Mouse (Mus musculus): Measurements from ENCODE around the gene Smad6. TPM values are rescaled to one million over a fixed set of nuclear protein-coding genes. Genes with fewer than 3 reads are reported as not detected.
A peak's percentile ranks its signal among the peaks of the same experiment; 100 is the strongest.

Smad6 gene
- total RNA-seq (2022): 1 to 10 TPM; 1.9 to 2.8 (median 2.1) TPM

DNA sequence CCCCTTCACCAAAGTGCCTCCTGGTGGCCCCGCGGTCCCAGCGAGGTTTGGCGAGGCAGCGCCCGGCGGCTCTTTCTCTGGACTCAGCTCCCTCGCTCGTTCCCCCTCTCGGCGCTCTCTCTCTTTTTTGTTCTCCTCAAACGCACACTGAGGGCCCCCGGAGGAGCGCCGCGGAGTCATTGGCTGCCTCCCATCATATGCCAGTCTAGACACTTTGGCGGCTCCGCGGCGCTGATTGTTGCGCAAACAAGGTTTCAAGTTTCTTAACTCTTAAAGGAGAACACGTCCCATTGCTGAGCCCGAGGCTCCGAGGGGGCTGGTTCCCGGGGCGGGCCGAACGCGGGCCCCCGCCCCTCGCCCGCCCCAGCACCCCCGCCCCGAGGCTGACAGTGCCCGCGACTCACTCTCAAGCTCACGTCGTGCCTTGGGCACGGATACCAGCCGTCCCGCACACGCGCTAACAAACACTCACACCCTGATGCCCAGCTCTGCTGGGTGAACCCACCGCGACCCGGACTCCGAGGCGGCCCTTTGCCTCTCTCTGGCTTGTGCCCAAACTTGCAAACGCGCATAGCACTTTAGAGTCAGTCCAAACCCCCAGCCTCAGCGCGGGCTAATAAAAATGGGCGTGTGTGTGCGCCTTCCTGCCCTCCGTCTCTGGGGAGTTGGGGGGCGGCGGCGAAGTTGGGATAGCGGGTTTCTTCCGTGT is at the start of gene Smad6:
Gene Smad6, minus strand, starts transcription at position 207 of the 709 bp plus-strand sequence.
- DNase-seq (ENCODE audit: low spot score in 2 of 2): peak; percentile 37 to 54

DNA sequence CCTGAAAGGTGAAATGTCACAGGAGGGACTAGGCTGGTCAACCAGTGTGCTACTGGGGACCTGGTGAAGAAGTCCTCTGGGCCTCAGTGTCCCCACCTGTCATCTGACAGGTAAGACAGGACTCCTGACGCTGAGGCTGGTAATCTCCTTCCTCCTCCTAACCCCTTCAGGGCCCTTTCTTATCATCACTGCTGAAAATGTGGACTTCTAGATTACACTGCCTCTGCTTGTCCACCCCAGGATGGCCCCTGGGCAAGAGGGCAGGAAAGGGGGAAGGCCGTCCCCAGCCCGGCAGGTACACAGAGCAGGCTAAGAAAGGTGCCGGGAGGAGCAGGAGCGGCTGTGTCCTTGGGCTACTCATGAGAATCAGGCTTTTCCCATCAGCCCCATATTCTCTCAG is 48.8 kb upstream of the Smad6 start:
- no peak for DNase-seq (ENCODE audit: low spot score in 2 of 2)

GRCm38 (mm10) chr9:64069131-64069530 is 47.3 kb upstream of the Smad6 start:
- DNase-seq (ENCODE audit: low spot score in 2 of 2): no peak

DNA sequence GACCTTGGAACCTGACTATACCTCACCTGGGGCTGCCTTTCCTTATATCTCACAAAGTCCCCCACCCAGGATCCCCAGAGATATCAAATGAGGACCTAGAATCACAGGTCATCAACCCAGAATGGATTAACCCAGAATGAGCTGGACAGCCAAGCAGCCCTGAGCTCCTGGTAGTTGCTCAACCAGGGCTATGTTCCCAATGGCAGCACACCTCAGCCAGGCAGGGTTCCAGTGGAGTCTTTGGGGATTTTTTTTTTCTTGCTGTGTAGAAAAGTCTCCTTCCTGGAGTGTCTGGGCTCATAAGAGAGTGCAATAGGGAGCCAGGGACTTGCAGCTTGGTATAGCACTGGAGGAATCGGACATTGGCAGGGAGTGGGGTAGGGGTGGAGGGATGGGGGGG is 46.7 kb upstream of the Smad6 start:
- no peak for DNase-seq (ENCODE audit: low spot score in 2 of 2)

- DNase-seq (ENCODE audit: low spot score in 2 of 2): no peak
Measured at GRCm38 (mm10) chr9:64067787-64068186, 45.9 kb upstream of the Smad6 start.

GRCm38 (mm10) chr9:64060033-64060539 is 38.2 kb upstream of the Smad6 start:
- no peak for DNase-seq (ENCODE audit: low spot score in 2 of 2)

DNA sequence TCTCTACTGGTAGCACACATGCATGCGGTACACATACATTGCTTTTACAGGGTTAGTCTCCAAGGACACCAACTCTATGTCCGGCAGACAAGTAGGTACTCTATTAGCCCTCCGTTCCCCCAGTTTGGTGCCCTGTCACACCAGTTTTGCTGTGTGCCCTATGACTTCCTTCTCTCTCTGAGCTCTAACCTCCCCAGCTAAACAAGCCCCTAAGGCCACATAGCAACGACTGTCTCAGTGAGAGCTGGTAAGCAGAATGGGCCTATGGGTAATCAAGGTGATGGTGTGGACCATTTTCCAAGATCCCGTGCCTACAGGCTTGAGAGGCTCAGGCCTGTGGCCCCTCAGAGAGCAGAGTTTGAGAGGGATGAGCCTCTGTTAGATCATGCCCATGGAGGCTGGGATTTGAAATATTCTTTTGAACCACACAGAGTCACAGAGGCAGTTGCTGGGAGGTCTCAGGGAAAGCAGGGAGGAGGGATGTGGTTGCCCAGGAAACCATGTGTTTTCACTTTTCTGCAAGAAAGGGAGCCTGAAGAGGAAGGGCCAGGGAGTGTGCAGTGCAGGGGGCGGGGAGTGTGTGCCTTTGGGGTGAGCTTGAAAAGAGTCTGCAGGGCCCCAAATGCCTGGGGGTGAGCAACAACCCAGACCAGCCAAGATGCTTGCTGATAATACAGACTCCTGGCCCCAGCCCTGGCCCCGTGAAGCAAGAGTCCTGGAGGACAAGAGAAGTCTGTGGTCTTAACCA is 36.2 kb upstream of the Smad6 start:
- no peak for DNase-seq (ENCODE audit: low spot score in 2 of 2)

DNA sequence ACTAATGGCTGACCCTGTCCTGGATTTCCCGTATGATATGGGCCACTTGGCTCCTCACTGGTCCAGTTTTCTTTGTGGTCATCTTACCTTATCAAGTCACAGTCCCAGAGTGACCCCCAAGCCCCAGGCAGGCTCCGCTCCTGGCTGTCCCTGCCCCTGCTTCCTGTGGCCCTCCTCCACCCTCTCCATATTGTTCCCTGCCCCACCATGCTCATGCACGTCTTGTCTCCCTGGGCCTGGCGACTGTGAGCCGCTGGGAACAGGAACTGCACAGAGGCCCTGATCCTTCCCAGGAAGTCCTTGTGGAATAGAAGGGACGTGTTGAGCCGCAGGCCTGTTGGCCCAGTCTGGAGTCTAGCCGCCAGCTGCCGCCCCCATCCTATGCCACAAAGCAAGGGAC is 33.3 kb upstream of the Smad6 start:
- DNase-seq (ENCODE audit: low spot score in 2 of 2): no peak

- DNase-seq (ENCODE audit: low spot score in 2 of 2): no peak
Measured at GRCm38 (mm10) chr9:64053786-64054185, 31.9 kb upstream of the Smad6 start.

- DNase-seq (ENCODE audit: low spot score in 2 of 2): no peak
Measured at GRCm38 (mm10) chr9:64051241-64051640, 29.4 kb upstream of the Smad6 start.

GRCm38 (mm10) chr9:64050513-64051065 is 28.7 kb upstream of the Smad6 start:
- no peak for DNase-seq (ENCODE audit: low spot score in 2 of 2)

- peak in 1 of 2 experiments; percentile 40 for DNase-seq (ENCODE audit: low spot score in 2 of 2)
Measured at GRCm38 (mm10) chr9:64049471-64050380, 27.9 kb upstream of the Smad6 start.

DNA sequence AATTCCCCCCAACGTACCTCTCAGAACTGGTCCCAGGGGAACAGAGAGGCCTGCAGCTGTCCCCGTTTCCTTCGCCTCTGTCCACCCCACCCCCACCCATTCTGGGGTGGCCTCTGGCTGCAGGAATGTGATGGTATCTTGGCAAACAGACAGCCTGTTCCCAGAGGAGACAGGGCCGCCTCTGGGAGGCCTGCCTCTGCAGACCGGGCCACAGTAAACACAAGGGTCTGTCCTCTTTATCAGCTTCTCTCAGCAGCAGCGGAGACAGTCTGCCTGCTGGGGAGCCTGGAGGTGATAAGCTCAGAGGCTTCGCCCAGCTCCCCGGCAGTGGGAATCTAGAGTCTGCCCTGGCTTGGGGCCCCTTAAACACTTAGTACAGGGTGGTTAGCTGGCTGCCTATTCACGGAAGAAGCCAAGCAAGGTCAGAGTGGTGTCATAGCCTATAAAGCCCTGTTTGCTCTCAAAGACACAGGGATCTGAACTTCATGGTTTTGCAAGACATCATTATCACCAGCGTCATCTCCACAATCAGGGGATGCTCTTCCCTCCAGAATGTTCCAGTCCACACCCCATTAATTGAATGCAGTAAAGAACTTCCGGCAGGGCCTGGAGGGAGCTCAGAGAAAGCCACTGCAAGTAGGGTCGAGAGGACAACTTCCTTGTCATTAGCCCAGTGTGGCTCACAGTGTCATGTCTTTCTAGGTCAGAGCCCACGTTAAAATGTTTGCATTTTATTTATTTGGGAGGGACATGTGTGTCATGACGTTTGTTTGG is 23.4 kb upstream of the Smad6 start:
- DNase-seq (ENCODE audit: low spot score in 2 of 2): no peak

DNA sequence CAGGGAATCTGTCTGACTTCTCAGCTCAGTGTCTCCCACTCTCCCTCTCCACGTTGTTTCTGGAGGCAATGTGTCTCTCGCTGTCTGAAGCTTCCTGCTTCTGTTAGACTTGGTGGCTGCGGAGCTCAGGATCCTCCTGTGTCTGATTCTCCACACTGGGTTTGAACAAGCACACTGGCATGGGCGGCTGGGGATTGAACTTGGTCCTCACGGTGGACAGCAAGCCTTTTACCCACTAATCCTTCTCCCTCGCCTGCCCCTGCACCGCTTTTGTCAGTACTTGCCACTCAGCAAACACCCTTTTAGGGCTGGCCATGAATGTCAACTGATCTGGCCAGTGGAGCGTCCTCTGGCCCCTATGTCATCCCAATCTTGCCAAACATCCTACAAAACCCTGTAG is 22.5 kb upstream of the Smad6 start:
- DNase-seq (ENCODE audit: low spot score in 2 of 2): no peak

GRCm38 (mm10) chr9:64042911-64043310 is 21.1 kb upstream of the Smad6 start:
- DNase-seq (ENCODE audit: low spot score in 2 of 2): no peak

- DNase-seq (ENCODE audit: low spot score in 2 of 2): no peak
Measured at GRCm38 (mm10) chr9:64042216-64042615, 20.4 kb upstream of the Smad6 start.

- DNase-seq (ENCODE audit: low spot score in 2 of 2): no peak
Measured at GRCm38 (mm10) chr9:64029908-64030631, 8.2 kb upstream of the Smad6 start.

- DNase-seq (ENCODE audit: low spot score in 2 of 2): no peak
Measured at GRCm38 (mm10) chr9:64025565-64025964, 3.7 kb upstream of the Smad6 start.

DNA sequence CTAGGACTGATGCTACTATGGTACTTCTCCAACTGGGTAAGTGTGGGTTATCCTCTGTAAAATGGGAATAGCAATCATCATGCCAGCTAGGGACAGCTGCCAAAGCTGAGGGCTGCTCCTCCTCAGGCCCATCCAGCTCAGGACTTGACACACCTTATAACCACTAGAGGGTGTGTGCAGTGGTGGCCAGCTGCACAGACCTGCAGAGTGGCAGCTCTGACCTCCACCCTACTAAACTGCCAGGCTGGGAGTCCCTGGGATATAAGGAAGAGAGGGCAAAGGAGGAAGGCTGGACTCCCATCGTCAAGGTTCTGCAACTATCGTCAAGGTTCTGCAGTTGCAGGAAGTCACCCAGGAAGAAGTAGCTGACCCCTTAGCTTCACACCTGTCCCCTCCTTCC is 3.1 kb upstream of the Smad6 start:
- no peak for DNase-seq (ENCODE audit: low spot score in 2 of 2)
